Mouse (Mus musculus) liver, postnatal 0 days (tissue): ENCODE measurements around the gene Foxa1. TPM values are rescaled to one million over a fixed set of nuclear protein-coding genes. Genes with fewer than 3 reads are reported as not detected.

Experiments used
- ATAC-seq: fragments of 200-750 bp; cut with Nextera tagmentation; 2 replicates; pipeline ENCODE4 v1.8.0; 2017; ENCODE audit warnings: mild to moderate bottlenecking, moderate library complexity
- DNase-seq: peaks from one replicate; pipeline ENCODE4 v3.0.0-alpha.2; 2016
- H3K27ac ChIP-seq: fragments of 300-500 bp; sonication (generic); 2 replicates; pipeline ENCODE4 v1.5.1; 2014; ENCODE audit warnings: antibody characterized with exemption, moderate library complexity, mild to moderate bottlenecking, low read depth
- H3K27me3 ChIP-seq: fragments of 300-500 bp; sonication (generic); 2 replicates; pipeline ENCODE4 v1.6.1; 2014; ENCODE audit warnings: low read length, control low read depth, mixed read lengths; ENCODE audit not compliant: insufficient read depth
- H3K36me3 ChIP-seq: fragments of 300-500 bp; sonication (generic); replicated peaks from 2 replicates; pipeline ENCODE4 v1.6.1; 2014; ENCODE audit warnings: mild to moderate bottlenecking, control low read depth, low read length, moderate library complexity, mixed read lengths; ENCODE audit not compliant: insufficient read depth
- H3K4me1 ChIP-seq: fragments of 300-500 bp; sonication (generic); 2 replicates; pipeline ENCODE4 v1.6.1; 2014; ENCODE audit warnings: antibody characterized with exemption, mild to moderate bottlenecking, control low read depth; ENCODE audit not compliant: insufficient read depth
- H3K4me2 ChIP-seq: fragments of 300-500 bp; sonication (generic); 2 replicates; pipeline ENCODE4 v1.6.1; 2014; ENCODE audit warnings: low read depth, mild to moderate bottlenecking, low read length, moderate library complexity, mixed read lengths
- H3K4me3 ChIP-seq: fragments of 300-500 bp; sonication (generic); 2 replicates; pipeline ENCODE4 v1.5.1; 2014; ENCODE audit warnings: low read depth, low read length
- H3K9ac ChIP-seq: fragments of 300-500 bp; sonication (generic); replicated peaks from 2 replicates; pipeline ENCODE4 v1.6.1; 2014; ENCODE audit warnings: mild to moderate bottlenecking, moderate library complexity
- H3K9me3 ChIP-seq: fragments of 300-500 bp; sonication (generic); 2 replicates; pipeline ENCODE4 v1.6.1; 2016; ENCODE audit warnings: mild to moderate bottlenecking, control low read depth, low read length, mixed read lengths
- CTCF ChIP-seq: sonication (generic); IDR thresholded peaks from 2 replicates; pipeline ENCODE4 v1.5.1; 2016; ENCODE audit warnings: antibody characterized with exemption, low read depth
- EP300 ChIP-seq: IDR thresholded peaks from 2 replicates; pipeline ENCODE4 v1.6.1; 2016; ENCODE audit warnings: antibody characterized with exemption, low read depth, mild to moderate bottlenecking
- WGBS: fragments of 180-500 bp; shearing (Covaris S2); extraction: QIAGEN DNeasy Blood & Tissue Kit; methylation state at CpG from one replicate; pipeline ENCODE4 v1.1.7; 2014; ENCODE audit not compliant: insufficient replicate concordance; 5-methylcytosine and 5-hydroxymethylcytosine counted together
- polyA plus RNA-seq: library from polyadenylated mRNA; unstranded; fragments of >200 nt; fragmentation: Nextera tagmentation; extraction: Ambion mirVana; gene quantifications from 2 replicates; pipeline ENCODE4 v1.2.1, GENCODE M21; 2015

Foxa1 gene
- polyA plus RNA-seq, 1 experiment from 2014 or later: 1.5 TPM

DNA sequence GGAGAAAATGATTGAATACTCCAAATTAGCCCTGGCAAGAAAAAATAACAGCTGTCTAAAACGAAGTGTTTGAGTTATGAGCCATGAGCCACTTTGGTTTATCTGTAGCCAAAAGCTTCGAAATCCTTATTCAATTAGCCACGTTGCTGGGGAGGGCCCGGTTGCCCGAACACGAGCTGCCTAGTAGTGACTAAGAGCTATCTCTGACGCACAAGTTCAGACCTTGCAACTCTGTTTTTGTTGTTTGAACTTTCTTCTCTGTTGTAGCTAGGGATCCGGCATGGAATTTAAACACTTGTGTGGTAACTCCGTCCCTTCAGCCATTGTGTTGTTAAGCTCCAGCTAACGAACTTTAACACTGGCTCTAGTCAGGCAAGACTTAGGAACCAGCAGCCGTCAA lies 37.8 kb downstream of the Foxa1 start:
- no peaks in the 10 kb centered on the region for H3K36me3 ChIP-seq
- 57% methylated on average over 11 of the region's 11 CpGs for WGBS
- H3K9me3 ChIP-seq: no peaks in the 10 kb centered on the region
- no peak overlapping the region for H3K4me2 ChIP-seq
- DNase-seq (no peak), ATAC-seq (peak; percentile 79)
- H3K27me3 ChIP-seq: no peaks in the 10 kb centered on the region
- TF ChIP-seq CTCF: no peak
- H3K27ac ChIP-seq: 0 out of 2 replicates have a peak overlapping the region, but pooled peaks have one; percentile 34
- H3K4me3 ChIP-seq: no peak overlapping the region
- H3K4me1 ChIP-seq: no peaks in the 10 kb centered on the region
- H3K9ac ChIP-seq: no peak overlapping the region

DNA sequence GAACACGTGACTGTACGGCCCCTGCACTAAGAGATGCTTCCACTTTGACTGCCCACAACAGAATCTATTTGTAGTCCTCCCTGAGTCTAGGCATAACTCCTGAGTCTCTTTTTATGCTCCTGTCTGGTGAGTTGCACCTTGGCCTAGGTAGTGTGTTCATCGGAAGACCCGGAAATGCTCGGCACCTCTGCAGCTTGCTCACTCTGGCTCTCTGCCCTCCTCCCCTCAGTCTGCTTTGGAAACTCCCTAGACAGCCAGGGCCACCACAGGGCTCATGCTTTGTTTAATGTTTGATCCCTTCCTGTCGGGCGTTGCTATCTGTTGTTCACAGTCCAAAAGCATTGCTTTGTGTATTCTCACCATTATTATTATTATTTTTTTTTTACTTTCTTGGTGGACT lies 41.4 kb downstream of the Foxa1 start:
- peak; percentile 22 for DNase-seq
- no peak for TF ChIP-seq EP300
- no peak for TF ChIP-seq CTCF
- peak; percentile 76 for ATAC-seq
- Histone ChIP-seq H3K36me3 (no peaks in the 10 kb centered on the region), H3K4me3 (no peak overlapping the region), H3K27ac (no peak overlapping the region), H3K4me2 (peak overlapping the region; percentile 44; the same call in 1 of the 2 replicates), H3K4me1 (no peaks in the 10 kb centered on the region), H3K9me3 (no peaks in the 10 kb centered on the region), H3K27me3 (no peaks in the 10 kb centered on the region), H3K9ac (no peak overlapping the region)
- WGBS: 59% methylated on average over 7 of the region's 7 CpGs

GRCm38 (mm10) chr12:57500246-57500645 lies 46.5 kb downstream of the Foxa1 start:
- ATAC-seq (no peak), DNase-seq (no peak)
- no peak overlapping the region for H3K4me3 ChIP-seq
- H3K9me3 ChIP-seq: no peaks in the 10 kb centered on the region
- no peaks in the 10 kb centered on the region for H3K4me1 ChIP-seq
- no peaks in the 10 kb centered on the region for H3K36me3 ChIP-seq
- 86% methylated on average over 7 of the region's 7 CpGs for WGBS
- H3K9ac ChIP-seq: no peak overlapping the region
- H3K27ac ChIP-seq: no peak overlapping the region
- H3K27me3 ChIP-seq: no peaks in the 10 kb centered on the region
- TF ChIP-seq EP300: no peak
- no peak for TF ChIP-seq CTCF
- H3K4me2 ChIP-seq: no peak overlapping the region

DNA sequence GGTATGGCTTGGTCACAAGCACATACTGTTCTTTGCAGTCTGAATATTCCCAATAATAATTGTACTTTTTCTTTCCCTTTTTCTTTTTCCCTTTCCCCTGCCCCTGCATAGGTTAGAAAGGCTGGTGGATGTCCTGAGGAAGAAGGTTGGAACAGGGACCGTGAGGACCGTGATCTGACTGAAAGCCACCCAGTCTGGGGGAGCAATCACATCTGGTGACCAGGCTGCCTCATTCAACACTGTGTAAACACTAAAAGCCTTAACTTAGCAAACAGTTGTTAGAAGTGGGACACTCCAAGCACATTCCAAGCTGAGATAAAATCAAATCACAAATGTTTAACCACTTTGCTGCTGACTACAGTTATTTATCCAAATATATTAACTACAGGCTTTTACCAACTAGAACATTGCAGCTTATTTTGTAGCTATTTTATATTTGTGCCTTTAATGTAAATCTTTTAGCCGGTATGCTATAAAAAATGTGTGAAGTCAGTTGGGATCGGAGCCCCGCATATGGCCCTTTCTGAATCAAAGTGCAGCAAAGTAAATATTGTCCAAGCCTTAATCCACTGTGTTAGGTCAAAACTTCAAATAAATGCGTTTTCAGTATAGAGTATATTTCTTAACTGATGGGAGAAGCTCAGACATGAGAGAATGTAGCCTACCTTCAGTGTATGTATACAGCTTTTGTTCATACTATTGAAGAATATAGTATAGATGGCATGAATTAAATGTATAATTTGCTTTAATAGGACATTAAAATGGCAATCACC lies 50.2 kb downstream of the Foxa1 start:
- H3K27me3 ChIP-seq: no peaks in the 10 kb centered on the region
- 60% methylated on average over 6 of the region's 6 CpGs for WGBS
- H3K9ac ChIP-seq: no peak overlapping the region
- no peaks in the 10 kb centered on the region for H3K36me3 ChIP-seq
- no peaks in the 10 kb centered on the region for H3K4me1 ChIP-seq
- H3K27ac ChIP-seq: no peak overlapping the region
- TF ChIP-seq EP300 (no peak), CTCF (no peak)
- DNase-seq: no peak
- ATAC-seq: no peak
- H3K4me2 ChIP-seq: no peak overlapping the region
- no peaks in the 10 kb centered on the region for H3K9me3 ChIP-seq
- H3K4me3 ChIP-seq: no peak overlapping the region

Other genes with a start within 250 kb of the Foxa1 start
- gene Ttc6, start 17.2 kb upstream of the Foxa1 start, polyA plus RNA-seq: 0.08 and 0.09 TPM in 2 replicates